Mouse (Mus musculus): ENCODE results near the gene Uba6. TPM values are rescaled to one million over a fixed set of nuclear protein-coding genes. Genes with fewer than 3 reads are reported as not detected.

The Uba6 gene
- total RNA-seq, 2 experiments from 2014 or later, result 13.9 to 14.8 TPM

DNA sequence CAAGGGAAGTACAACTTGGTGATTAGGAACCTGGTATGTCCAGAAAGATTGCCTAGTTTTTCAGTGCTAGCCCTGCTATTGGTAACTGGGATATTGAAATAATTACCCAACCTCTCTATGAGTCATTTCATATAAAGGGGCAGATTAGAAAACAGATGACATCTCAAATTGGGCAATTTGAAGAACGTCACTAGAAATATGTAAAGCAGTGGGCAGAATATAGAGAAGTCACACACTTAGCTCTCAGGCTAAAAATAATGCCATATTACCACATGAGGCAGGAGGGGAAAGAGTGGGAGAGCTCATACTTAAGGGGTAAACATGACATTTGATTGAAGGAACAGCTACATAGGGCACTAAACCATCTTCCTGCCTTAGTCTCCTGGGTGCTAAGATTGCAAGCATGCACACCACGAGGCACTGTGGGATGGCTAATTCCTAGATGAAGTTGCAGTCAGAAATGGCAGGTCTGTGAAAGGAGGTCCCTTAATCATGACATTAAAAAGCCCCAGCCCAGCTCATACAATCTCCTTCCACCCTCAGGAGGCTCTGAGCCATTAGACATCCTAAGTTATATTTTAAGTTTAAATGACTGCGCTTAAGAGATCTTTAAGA, 93.8 kb downstream of the Uba6 start:
- DNase-seq (ENCODE audit: low spot score in 2 of 2), result no peak

DNA sequence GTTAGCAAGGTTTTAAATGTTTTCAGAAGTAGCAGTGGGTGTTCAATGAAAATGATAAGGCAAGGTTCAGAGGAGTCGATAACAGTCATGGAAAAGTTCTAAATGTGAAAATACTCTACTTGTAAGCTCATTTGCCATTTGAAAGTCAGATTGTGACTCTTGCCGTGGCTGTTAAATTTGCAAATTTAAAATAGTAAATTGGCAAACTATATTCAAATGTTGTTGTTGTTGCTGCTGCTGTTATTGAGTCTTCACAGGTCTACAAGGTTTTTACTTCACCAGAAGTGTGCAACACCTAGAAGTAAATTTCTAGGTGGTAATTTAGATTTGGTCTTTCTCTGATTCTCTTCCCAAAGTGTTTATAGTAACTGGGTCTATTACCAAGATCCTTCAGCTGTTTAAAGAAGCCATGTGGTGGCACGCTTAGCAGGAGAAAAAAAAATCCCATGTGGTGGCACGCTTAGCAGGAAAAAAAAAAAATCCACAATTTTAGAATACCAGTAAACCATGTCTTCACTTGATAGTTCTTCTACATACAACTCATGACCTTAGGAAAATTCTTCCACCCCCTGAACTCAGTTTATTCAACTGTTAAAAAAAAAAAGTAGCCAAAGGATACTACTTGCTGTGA, 99.7 kb downstream of the Uba6 start:
- DNase-seq (ENCODE audit: low spot score in 2 of 2), result no peak

DNA sequence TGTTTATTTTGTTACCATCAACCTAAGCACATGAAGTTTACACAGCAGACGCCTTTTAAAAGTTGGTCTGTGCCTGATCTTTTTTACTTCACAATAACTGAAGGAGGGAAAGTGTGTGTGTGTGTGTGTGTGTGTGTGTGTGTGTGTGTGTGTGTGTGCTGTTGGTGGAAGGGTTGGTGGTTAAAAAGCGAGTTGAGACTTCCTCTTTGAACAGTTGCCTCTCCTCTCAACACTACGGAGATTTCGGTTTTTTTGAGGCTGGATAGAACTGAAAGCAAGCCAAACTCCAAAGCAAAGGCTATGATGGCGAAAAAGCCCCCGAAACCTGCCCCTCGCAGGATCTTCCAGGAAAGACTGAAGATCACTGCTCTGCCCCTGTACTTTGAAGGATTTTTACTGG, 101.1 kb downstream of the Uba6 start, which contains the start of gene Stap1:
TSS of gene Stap1 (plus strand) at position 209 of the 400 bp plus-strand sequence.
- no peak for DNase-seq (ENCODE audit: low spot score in 2 of 2)

DNA sequence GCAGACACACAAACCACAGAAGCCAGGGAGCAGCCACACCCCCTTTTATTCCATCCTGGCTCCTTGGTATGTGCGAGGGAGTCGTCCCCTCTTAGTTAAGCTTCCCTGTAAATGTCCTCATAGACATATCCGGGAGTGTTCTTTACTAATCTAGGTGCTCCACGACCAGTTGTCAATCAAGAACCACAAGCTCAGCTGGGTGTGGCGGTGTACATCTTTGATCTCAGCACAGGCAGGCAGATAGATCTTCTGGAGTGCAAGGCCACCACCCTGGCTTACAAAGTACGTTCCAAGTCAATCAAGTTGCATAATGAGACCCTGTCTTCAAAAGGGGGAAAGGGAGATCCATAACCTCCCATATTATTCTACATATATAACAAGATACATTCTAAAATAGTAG, 103.5 kb downstream of the Uba6 start:
- DNase-seq (ENCODE audit: low spot score in 2 of 2), result no peak

DNA sequence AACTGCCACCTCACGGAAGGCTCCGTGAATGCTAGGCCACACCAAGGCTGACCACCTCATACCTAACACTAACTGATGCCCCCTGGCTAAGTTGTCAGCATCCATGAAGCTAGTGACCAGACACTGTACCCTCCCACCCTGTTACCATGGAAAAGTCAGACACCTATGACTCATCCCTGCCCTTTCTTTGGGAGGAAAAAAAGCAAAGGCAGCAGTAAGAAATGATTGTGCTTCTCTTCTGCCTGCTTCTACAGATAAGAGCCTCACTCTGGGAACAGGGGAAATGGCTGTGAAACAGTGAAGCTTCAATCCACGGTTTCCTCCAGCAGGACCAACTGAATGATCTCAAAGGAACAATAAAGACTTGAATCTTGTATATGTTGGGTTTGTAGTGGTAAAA, 104.2 kb downstream of the Uba6 start:
- no peak for DNase-seq (ENCODE audit: low spot score in 2 of 2)

DNA sequence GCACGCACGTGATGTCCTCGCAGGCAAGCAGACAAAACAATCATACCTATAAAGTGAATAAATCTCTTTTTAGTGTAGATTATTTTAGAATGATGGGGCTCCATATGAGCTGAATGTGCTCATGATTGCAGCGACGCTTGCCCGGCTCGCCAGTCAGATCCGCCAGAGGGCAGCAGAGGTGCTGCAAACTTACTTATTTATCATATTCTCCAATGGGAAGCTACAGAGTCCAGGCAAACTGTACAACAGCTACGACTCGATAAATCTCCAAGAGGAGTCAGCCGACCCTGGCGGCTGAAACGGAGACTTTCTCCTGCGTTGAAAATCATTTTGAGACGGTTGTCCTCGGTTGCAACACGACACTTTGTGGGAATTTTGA, 106.1 kb downstream of the Uba6 start:
- DNase-seq (ENCODE audit: low spot score in 2 of 2), result peak; percentile 64 to 80

DNA sequence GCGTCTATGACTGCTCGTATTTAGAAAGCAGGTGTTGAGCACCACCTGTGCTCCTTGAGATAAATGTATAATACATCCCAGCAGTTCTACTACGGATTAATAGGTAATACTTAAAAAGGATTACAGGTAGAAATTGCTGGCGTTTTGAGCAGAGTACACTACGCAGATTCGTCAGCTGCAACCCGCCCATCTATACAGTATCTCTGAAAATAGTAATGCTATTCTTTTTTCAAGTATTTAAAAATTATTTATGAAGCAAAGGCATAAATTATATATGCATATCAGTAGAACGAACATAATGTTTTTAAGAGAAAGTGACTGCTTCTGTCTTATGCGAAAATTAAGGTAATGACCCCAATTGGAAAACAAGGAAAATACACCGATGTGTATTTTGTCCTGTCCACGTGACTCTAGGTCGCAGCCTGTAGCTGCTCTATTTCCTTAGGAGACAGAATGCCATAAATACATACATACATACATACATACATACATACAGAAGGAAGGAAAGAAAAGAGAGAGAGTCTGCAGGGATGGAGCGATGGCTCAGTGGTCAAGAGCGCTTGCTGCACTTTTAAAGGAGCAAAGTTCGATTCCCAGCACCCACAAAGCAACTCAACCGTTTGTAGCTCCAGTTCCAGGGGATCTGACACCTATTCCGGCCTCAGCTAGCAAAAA, 106.6 kb downstream of the Uba6 start:
- DNase-seq (ENCODE audit: low spot score in 2 of 2), result no peak

DNA sequence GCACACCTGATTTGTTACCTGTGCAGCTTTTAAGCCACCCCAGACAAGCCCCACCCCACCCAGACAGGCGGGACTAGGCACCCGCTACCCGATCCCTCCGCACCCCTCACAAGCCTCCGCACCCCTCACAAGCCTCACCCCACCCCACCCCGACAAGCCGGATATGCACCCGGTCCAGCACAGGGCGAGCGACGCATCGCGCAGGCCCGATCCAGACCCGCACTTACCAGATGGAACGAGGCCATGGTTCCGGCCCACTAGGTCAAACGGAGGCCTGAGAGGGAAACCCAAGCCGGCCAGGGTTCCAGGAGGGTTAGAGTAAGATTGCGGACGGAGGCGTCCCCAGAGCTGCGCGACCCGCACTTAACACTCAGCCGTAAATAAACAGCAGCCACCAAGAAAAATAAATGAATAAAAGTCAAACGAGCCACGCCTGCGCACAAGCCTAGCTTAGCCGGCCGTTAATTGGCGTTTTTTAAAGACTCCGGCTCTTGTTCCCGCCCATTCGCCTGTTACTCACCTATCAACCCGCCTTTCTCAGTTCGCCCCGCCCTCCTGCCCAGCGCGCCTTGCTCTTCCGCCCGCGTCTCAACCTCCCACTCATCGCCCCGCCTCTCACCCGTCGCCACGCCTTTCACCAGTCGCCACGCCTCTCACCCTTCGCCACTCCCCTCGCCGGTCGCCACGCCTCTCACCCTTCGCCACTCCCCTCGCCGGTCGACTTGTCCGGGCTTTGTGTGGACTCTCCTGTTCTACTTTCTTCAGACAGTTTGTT, 107.3 kb downstream of the Uba6 start, which contains the start of gene Cenpc1:
TSS of gene Cenpc1 (minus strand) at position 483 of the 775 bp plus-strand sequence.
- DNase-seq (ENCODE audit: low spot score in 2 of 2), result peak; percentile 83 to 95

DNA sequence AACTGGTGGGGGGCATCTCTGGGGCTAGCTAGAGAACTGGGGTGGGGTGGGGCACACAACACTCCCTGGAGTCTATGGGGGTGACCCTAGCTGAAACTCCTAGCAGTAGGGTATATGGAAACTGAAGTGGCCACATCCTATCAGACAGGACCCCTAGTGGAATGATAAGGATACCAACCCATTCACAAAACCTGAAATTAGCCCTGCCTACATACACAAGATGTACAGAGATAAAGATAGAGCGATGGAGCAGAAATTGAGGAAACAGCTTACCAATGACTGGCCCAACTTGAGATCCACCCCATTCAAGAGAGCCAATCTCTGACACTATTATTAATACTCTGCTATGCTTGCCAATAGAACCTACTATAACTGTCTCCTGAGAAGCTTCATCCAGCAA, 109.1 kb downstream of the Uba6 start:
- DNase-seq (ENCODE audit: low spot score in 2 of 2), result no peak

Other genes with a start within 250 kb of the Uba6 start
- 10 to 100 TPM; 24.0 to 25.8 TPM for gene Cenpc1, start 107.2 kb downstream of the Uba6 start, total RNA-seq (2021)
- gene Stap1, start 101.1 kb downstream of the Uba6 start, total RNA-seq (2021), result under 1 TPM; 0.62 to 0.70 TPM
- gene Gnrhr, start 25.1 kb upstream of the Uba6 start, total RNA-seq (2021), result under 1 TPM; 0.62 to 0.79 TPM
- not detected for gene Tmprss11c, start 116.5 kb upstream of the Uba6 start, total RNA-seq (2021)
- gene Tmprss11d, start 200.6 kb upstream of the Uba6 start, total RNA-seq (2021), result not detected

All from adrenal gland, postnatal 4 days (tissue).